Mouse (Mus musculus) fat pad, adult 2 months (tissue): ENCODE measurements around the gene Adamts6.

ENCODE experiments used
- DNase-seq: peaks from one replicate; pipeline ENCODE4 v3.0.0-alpha.2; 2011; ENCODE audit warnings: low read depth, low spot score; ENCODE audit errors: extremely low read depth

Gene Adamts6

DNA sequence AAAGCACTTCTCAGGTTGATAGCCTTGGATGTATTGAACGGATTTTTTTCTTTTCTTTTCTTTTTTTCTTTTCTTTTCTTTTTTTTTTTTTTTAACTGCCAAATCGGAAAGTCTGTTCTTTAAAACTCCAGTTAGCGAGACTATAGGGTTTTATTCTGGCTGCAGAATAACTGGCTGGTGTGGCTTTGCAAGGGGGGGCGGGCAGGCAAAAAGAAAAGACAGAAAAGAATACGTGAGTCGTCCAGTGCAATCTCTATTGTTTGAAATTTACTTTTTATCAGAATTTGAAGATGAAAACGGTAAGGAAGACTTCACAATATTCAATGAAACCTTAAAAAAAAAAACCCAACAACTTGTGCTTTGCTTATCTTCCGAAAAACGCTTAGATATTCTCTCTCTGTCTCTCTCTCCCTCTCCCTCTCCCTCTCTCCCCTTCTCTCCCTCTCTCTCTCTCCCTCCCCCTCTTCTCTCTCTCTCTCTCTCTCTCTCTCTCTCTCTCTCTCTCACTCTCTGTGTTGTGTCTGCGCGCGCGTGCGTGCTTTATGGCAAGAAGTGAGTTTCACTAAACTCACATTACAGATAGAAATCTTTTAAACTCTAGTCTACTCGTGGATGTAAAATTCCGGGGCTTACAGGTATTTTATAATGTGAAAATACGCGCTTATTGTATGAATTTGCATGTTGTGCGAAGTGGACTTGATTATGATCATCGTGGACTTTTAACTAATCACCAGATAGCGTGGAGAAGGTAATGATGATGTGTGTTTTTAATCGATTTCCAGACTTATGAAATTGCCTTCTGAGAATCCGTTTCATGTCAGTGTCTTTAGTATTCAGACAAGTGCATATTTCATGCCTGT is at the start of gene Adamts6:
Adamts6 (plus strand) TSS at position 470 of the 860 bp plus-strand sequence.
- no peak for DNase-seq

DNA sequence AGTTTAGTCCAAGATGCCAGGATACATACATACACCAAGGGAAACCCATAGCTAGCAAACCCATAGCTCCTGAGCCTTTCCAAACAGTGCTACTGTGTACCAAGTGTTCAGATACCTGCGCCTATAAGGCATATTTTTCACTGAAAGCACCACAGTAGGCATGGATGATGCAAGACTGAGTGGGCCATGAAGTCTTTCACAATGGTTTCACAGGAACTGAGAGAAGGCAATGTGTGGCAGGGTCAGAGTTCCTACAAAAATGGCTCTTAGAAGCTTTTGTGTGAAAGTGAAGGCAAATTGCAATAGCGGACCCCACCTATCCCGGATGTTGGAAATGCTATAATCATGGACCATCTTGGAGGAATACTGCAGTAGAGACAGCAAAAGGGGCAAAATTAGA is 28.6 kb upstream of the Adamts6 start:
- no peak for DNase-seq

DNA sequence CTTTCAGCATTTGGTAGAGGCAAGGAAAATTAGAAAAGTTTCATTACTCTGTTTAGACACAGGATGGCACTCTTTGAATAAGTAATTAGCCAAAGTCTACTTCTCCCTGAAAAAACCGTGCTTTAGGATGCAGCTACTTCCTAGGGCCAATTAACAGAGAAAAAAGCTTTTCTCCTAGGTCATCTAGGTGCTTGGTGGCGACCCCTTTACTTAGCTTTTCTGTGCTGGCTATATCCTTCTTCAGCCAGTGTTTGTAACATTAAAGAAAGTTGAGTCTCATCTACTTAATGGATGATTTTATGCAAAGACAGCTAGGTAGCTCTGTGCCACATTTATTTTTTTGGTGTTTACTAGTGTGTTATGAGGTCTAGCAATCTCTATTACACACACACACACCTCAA is 2.6 kb upstream of the Adamts6 start:
- DNase-seq: no peak

DNA sequence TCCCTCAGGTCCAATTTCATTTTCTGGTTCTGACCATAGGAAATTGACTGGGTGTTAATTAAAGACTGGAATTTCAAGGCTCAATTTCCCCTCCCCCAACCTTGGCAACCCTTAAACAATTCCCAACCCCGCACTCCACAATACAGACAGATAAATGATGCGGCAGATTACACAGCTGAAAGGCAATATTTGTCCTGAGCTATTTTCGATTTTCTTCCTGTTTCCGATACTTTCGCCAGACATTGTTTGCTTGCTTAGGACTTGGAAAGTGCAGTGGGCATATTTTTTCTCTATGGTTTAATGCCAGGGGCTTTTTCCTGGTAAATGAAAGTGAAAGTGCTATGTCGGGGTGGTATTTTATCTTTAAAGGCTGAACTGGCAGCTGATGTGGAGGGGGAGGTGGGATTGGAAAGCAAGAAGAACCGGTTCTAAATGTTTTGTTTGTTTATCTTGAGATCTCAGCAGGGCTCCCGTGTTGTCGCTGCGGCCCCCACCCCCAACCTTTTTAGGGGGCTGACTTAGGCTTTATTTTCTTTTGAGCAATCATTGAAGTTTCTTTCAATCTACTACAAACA is 1.8 kb upstream of the Adamts6 start:
- no peak for DNase-seq

DNA sequence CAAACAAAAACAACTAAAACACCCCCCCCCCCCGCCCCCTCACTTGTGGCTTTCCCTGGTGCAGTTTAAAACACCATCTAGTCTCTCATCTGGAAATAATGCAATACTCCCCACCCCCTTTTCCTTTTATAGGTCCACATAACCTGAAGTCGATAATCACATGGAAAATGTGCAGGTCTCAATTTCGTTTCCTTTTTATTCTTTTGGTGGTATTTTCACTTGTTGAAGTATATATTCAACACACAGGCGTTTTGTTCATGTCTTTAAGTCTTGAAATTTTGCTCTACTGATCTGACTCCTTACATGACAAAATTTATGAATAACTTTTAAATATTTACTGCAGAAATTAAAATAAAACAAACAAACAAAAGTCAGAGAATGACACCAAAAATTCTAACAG is 1.3 kb upstream of the Adamts6 start:
- DNase-seq: no peak

DNA sequence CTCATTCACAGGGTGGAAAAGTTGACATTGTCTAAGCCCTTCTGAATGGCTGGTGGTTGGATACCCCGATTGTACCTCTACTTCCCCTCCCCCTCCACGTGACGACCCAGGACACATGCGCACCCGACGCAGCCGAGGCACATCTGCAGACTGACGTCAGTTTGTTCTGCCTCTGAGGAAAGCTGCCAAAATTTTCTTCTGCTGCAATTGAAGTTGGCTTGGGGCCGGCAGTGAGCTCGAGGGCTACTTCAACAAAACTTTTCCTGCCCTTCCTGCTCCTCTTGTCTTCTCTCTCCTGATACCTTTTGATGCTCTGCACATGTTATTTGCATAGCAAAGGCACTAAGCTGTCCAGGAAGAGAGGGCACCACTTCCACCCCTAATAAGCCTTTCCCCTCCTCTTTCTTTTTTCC is 732 bp upstream of the Adamts6 start:
- peak; percentile 66 for DNase-seq

DNA sequence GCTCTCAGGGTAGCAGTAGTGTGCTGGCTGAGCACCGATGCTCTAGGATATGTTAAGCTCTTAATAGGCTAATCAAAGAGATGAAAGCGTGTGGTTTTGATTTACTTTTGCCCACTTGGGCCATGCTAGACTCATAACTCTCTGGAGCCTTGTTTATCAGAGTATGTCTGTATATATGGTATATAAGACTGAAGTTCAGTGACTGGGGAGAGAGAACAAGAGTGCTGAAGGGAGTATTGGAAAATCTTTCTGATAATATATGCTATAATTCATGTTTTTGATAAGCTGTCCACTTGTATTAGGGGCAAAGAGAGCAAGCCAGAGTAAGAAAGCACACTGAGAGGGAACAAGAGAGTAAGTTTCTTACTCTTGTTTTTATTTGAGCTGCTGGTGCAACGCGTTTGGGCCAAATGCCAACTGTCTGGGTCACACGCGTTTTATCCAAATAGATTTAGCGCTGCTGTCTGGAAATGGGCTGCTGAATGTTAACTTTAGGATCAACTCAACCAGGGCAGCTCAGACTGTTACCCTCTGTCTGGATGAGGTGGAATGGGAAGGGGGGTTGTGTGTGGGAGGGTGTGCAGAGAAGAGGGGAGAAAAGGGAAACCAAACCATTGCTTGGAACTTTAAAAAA is 708 bp downstream of the Adamts6 start:
- DNase-seq: no peak

DNA sequence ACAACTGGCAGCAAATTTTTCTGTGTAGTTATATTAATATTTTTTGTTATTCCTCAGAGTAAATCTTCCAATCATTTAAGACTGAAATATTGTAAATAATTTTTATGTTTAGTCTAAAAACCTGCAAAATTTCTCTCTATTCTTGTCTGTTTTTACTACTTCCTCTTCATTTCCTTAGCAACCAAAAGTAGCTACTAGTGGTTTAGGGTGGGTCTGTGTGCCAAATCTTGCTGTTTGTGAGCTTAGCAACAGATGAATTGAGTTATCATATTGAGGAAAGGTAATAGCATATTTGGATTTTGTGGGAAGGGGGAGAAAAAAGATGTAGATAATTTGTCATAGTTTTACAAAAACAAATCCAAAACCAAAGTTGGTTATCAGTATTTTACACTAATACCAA is 1.5 kb downstream of the Adamts6 start:
- DNase-seq: no peak

DNA sequence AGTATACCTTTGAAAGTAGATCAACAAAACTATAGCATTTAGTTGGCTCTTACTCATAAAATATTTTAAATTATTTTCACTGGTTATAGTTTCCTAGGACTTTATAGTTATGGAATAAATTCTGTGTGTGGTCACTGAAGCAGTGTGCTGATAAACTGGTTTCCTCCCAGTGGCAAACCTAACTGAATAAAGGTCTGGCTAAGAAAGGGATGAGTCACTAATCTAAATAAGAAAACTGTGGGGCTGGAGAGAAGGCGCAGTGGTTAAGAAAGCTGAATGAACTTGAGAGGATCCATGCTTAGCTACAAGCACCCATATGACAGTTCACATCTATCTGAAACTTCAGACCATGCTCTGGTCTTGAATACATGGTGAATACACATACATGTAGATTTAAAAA is 7.8 kb downstream of the Adamts6 start:
- DNase-seq: no peak

DNA sequence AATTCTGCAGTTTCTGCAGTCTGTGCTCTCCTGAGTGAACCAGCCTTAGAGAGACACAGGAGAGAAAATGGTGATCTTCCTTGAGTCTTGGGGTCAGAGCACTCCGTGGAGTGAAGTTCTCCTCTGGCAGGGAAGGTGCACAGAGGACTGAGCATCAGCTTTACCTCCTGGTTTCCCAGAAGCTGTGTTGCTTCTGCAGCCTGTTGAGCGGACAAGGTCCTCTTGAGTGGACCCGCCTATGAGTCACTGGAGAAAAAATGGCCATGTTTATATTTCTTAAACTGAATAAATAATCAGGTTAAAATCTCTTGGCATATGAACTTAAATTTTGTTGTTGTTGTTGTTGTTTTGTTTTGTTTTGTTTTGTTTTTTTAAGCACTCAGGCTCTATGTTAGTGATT is 41.7 kb downstream of the Adamts6 start:
- DNase-seq: no peak

DNA sequence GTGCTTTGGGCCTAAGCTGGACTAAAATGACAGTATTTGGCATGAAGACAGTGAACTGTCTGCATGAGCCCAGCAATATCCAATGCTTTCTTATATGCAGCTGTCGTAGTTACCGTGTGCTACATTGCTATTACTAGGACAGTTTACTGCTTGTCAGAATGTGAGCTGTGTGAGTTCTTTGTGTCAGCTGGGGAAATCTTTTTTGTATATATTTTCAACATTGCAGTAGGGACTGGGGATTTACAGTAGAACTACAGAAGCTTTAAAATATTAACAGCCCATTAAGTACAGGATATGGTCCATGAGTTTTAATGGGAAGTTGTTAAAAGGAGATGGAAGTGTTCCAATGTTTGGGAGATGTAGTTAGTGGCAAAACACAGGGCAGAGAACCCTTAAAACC is 42.1 kb downstream of the Adamts6 start:
- no peak for DNase-seq

DNA sequence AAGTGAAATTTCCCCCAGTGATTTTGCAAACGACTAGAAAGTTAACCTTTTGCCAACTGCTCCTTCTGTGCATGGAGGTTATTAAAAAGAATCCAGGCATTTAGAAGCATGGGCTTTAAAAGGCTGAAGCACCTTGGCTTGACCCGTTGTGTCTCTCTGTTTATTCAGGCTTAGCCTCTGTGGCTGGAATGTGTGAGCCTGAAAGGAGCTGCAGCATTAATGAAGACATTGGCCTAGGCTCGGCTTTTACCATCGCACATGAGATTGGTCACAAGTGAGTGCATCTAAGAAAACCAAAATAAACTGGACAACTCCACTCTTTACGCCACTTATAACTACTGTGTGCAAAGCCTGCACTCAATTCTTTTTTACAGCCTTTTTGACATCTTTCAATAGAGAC is 65.0 kb downstream of the Adamts6 start:
- no peak for DNase-seq

DNA sequence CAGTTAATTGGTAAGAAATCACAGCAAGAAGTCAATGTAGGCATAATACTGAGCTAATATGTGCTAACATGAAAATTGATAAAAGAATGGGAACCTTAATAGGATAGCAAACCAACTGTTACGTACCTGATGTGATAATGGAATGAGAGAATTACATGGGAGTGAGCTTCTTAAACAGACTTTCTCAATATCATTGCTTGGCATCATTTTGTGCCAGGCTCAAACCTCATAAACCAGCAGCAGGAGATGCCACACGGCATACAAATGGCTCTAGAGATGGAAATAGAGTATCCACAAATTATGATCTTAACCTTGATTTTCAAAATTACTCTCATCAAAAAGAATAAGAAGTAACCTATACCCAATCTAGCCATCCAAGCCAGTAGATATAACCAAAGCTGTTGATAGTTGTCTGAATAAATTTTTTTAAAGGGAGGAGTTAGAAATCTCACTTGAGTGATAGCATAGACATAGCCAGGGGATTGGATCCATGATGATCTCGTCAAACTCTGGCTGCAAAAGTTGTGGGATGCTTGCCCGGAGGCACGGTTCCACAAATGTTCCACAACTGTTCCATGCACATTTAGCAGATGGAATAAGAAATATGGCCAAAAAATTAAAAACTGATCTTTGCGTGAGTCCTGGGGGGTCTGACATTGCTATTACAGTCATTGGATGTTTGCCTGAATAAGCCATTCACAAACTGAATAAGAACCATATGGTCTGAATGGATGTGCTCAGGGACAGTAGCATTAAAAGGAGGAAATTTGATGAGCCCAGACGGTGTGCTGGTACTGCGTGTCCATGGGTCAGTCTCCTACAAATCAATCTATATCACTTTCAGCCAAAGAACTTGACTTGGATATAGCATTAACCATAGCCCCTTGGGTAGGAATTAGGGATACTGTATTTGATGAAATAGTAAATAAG is 106.1 kb downstream of the Adamts6 start:
- DNase-seq: no peak

DNA sequence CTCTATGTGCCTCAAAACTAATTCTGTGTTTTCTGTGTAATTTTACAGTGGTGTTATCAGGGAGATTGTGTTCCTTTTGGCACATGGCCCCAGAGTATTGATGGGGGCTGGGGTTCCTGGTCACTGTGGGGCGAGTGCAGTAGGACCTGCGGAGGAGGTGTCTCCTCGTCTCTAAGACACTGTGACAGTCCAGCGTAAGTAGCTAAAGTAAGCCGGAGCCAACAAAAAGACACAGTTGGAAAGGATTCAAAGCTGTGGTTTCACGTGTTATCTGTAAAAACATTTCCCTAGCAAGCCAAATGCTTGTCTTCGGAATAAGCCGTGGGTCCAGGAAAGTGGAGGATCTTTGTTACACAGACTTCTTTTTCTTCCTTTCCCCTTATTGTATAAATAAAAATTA is 110.2 kb downstream of the Adamts6 start:
- peak; percentile 19 for DNase-seq

DNA sequence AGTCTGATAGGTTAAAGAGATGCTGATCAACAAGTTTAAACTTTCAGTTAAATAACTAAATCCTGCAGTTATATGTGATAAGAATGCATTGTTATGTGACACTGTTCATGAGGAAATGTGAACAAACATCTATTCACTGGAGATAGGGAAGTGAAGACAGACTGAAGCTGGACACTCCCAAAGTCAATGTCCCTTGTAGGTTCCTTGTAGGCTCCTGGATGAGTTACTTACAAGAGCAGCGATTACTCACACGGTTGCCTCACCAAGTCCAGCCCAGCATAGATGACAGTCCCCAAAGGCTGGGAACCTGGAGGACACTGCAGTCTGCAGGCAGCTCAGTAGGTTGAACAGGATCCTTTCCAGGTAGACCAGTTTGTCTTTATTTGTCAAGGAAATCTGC is 145.1 kb downstream of the Adamts6 start:
- no peak for DNase-seq

DNA sequence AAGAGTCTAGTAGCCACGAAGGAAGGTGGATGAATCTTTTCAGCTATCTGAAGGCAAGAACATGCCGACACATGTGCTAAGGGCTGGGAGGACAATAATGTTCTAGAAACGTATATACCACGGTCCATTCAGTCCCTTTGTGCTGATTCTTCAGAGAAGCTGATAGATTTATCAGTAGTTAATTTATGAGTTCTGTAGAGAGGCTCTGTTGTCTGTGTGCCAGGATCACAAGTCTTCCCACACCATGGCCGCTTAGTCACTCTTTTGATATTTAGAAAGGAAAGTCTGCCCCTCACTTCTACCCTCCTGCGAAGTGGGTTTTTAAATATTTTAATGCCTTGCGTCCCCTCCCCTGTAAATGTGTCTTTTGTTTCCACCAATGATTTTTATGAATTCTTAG is 154.9 kb downstream of the Adamts6 start:
- no peak for DNase-seq

DNA sequence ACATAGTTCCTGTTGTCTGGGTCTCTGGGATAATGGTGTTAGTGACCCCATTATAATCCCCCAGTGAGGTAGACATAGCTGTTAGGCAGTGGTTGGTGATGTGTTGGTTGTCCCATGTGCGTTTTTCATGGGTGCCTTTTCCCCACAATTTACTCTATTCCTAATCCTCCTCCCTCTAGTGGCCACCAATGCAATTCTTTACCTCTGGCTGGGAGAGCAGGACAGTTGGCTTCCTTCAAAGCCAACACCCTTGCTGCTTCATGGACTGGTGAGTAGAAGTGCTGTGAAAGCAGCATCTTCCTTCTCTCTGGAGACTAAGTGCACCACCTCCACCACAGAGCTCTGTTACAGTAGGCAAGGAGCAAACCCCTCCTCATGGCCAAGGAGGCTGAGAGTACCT is 157.8 kb downstream of the Adamts6 start:
- no peak for DNase-seq

DNA sequence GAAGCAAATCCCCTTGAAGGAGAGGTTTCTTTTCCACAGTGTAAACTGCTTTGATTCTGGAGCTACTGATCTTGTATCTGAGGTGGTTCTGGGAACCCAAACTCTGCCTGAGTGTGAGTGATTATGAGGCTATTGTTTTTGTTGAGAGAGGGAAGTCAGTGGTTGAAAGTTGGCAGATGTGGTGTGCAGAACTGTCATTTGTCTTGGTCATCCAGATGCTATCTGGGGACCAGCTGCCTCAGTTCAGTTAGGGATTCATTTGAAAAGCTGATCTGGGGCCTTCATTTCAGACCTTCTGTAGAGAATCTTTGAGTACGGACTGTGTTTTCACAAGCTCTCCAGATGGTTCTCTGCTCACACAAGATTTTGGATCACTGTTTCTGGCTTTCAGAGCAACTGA is 159.3 kb downstream of the Adamts6 start:
- DNase-seq: no peak

DNA sequence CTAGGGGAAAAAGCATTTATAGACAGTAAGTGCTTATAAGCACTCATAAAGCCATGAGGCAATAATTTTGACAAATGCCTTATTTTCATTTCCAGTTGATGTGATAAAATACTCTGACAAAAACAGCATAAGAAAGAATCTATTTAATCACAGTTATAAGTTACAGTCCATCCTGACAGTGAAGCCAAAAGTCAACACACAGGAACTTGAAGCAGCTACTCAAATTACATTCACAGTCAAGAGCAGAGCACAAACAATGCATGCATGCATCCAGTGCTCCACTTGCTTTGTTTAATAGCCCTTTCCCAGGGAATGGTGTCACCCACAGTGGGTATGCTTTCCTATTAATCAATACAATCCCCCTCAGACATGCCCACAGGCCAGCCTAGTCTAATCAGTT is 159.8 kb downstream of the Adamts6 start:
- no peak for DNase-seq

DNA sequence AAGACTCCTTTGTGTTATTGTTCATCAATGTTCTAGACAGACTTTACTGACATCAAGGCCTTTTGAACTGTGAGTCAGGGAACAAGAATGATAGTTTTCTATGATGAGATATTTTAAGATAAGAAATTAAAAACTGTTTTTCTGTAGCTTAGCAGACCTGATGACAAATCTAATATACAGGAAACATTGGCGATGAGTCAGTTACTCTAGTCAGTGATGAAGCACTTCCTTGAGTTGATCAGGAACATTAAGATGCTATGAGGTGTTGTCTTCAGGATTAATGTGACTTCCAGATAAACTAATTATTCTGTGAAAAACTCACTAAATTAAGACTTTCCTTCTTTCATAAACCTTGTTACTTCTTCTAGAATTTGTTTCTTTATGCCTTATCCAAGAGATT is 160.7 kb downstream of the Adamts6 start:
- DNase-seq: no peak

DNA sequence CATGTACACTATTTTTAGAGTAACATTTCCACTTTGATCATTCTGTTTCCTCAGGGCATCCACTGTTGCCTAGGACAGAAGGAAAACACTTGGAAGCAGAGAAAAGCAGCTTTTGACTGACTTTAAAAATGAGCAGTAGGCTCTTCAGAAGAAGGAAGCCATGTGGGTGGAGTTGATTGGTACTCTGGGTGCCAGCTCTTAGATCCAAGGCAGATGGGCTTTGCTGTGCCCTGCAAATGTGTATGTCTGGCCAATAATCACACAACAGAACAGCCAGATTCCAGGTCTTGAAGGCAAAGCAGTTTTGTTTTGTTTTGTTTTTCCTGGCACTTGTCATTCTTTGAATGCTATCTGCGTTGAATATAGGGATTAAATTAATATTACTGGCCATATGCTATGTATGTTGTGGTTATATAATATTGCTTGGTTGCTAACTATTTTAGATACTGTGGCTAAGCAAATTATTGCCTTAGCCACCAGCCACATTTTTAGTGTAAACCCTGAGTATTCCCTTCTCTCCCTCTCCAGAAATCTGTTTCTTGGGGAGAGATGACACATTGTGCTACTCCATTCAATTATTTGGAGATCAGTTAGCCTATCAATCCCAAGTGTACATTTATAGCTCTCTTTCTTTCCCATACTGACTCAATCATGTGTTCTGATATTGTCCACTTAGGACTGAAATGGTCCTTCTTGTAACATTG is 165.8 kb downstream of the Adamts6 start:
- no peak for DNase-seq
